Mouse (Mus musculus) heart, adult 18-20 months (tissue): ENCODE measurements around the gene Gpx3. TPM values are rescaled to one million over a fixed set of nuclear protein-coding genes. Genes with fewer than 3 reads are reported as not detected.
"Not testable (repeated sequence)": the region's sequence is repeated elsewhere in the genome, so short reads cannot be mapped to it uniquely, and the experiment has no call there.

Experiments
- DNase-seq, 2 experiments: peaks; one replicate each; pipeline ENCODE4 v3.0.0; 2021 to 2022; ENCODE audit warnings: mixed read lengths in 1 of 2
- total RNA-seq, 2 experiments: library from RNA; stranded (reverse); gene quantifications; 2 replicates each; pipeline ENCODE4 v1.2.3; 2021

The Gpx3 gene
- total RNA-seq, 2 experiments from 2014 or later, result 206 to 329 TPM

DNA sequence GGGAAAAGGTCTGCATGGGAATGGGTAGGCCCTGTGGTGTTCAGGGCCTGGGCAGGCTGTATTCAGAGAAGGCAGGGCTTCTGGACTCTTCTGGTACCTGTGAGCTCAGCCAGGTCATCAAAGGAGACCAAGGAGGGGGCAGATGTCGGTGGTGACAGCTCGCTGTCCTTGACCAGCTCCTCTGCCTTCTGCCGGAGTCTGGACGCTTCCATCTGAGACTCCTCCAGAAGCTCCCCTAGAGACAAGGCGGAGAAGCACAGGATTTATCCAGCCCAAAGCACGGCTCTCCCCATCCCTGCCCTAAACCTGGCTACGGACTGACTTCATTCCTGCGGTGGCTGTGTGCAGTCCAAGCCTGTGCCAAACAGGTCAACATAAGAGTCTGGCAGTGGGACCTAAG lies 37.2 kb downstream of the Gpx3 start:
- no peak for DNase-seq

- DNase-seq, result no peak
These were observed 37.8 kb downstream of the Gpx3 start for GRCm38 (mm10) chr11:54940056-54940455.

GRCm38 (mm10) chr11:54944702-54945101 lies 42.4 kb downstream of the Gpx3 start:
- DNase-seq, result no peak

- no peak for DNase-seq
These were observed 47.5 kb downstream of the Gpx3 start for GRCm38 (mm10) chr11:54949717-54950116.

- no peak for DNase-seq
These were observed 48.4 kb downstream of the Gpx3 start for GRCm38 (mm10) chr11:54950684-54951083.

- DNase-seq, result no peak
These were observed 50.4 kb downstream of the Gpx3 start for GRCm38 (mm10) chr11:54952651-54953050.

- no peak for DNase-seq
These were observed 51.8 kb downstream of the Gpx3 start for GRCm38 (mm10) chr11:54953993-54954446.

DNA sequence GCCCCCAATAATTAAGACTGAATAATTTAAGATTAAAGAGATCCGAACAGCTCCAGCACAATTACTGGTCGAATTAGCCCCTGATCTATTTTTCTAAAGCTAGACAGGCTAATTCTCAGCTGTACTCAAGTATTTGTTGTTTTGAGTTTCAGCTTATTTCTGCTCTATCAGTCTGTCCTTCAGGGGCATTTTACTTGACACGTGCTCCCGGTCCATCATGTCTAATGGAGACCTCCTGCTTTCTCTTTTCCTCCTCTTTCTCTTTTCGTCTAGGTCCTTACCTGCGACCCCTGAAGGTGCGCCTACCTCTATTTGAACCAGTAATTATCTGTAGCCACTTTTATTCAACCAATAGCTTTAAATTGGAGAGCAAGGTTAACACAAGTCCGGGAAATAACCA lies 52.5 kb downstream of the Gpx3 start:
- DNase-seq, result no peak

- not testable (repeated sequence) for DNase-seq
These were observed 53.1 kb downstream of the Gpx3 start for GRCm38 (mm10) chr11:54955400-54955734.

GRCm38 (mm10) chr11:54955735-54956480 lies 53.7 kb downstream of the Gpx3 start:
- DNase-seq, result peak; percentile 99 to 100

DNA sequence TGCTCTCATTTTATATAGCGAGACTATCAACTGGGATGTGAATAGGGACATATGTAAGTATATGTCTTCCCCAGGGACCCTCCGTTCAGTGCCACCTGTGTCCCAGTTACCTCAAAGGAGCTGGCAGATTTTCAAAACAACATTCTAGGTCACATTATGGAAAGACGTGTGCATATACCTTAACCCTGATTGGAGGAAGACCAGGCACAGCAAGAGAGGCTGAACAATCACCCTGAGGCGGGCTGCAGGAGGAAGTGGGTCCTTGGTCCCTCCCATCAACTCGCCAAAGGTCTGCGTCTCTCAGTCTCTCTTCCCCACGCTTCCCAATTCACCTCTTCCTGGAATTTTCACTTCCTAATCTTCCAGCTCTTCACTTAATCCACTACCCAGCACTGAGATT lies 54.7 kb downstream of the Gpx3 start:
- no peak for DNase-seq

DNA sequence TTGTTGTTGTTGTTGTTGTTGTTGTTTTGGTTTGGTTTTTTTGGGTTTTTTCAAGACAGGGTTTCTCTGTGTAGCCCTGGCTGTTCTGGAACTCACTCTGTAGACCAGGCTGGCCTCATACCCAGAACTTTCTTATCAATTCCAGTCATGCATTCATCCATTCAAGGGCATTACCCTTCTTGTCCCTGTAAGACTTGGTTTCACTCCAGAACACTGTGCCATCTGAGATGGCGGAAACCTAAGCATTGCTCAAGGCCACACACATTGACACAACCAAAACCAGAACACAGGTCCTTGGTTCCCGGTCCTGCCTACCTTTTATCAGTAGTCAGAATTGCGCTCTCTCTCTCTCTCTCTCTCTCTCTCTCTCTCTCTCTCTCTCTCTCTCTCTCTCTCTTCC lies 55.5 kb downstream of the Gpx3 start:
- DNase-seq, result not testable (repeated sequence)

GRCm38 (mm10) chr11:54958571-54959073 lies 56.4 kb downstream of the Gpx3 start:
- DNase-seq, result no peak

Other genes starting within 250 kb of the Gpx3 start
- gene Cdc42se2, start 114.8 kb upstream of the Gpx3 start, total RNA-seq, result 10 to 100 TPM; 21.1 to 24.6 TPM
- 10 to 100 TPM; 30.9 to 34.4 TPM for gene Lyrm7, start 41.5 kb upstream of the Gpx3 start, total RNA-seq
- gene Hint1, start 36.1 kb upstream of the Gpx3 start, total RNA-seq, result 100 to 1,000 TPM; 303 to 309 TPM
- gene Tnip1, start 60.5 kb downstream of the Gpx3 start, total RNA-seq, result 10 to 100 TPM; 26.7 to 32.7 TPM
- gene Anxa6, start 131.0 kb downstream of the Gpx3 start, total RNA-seq, result 100 to 1,000 TPM; 206 to 210 TPM
- gene Ccdc69, start 175.7 kb downstream of the Gpx3 start, total RNA-seq, result 1 to 10 TPM; 5.3 to 8.3 TPM
- 10 to 100 TPM in 1 of 2 experiments, 1 to 10 TPM in 1; 9.2 to 13.8 TPM for gene Gm2a, start 195.7 kb downstream of the Gpx3 start, total RNA-seq
- gene Slc36a3, start 249.3 kb downstream of the Gpx3 start, total RNA-seq, result not detected